Mouse (Mus musculus) MEL (cell line): ENCODE results near the gene Dnajc22. TPM values are rescaled to one million over a fixed set of nuclear protein-coding genes. Genes with fewer than 3 reads are reported as not detected.

Experiments
- DNase-seq: peaks from one replicate; pipeline ENCODE4 v3.0.0; 2011; ENCODE audit warnings: low read depth, low spot score
- H3K27ac ChIP-seq: 2 replicates; pipeline ENCODE4 v1.5.1; 2012; ENCODE audit warnings: low read depth, mild to moderate bottlenecking, control low read depth, low read length, moderate library complexity; ENCODE audit not compliant: control insufficient read depth
- H3K27me3 ChIP-seq, 2 experiments: fragments of 150-350 bp in 1 of 2; sonication (generic) in 1 of 2; 2 replicates each; pipeline ENCODE4 v1.6.1; 2012; ENCODE audit warnings: low read length in 2 of 2, mild to moderate bottlenecking in 2 of 2, improper control_type of control experiment in 1 of 2, moderate library complexity in 1 of 2; ENCODE audit not compliant: insufficient read depth in 2 of 2, control insufficient read depth in 1 of 2
- H3K36me3 ChIP-seq, 2 experiments: 2 replicates each; pipeline ENCODE4 v1.6.1; 2012 to 2014; ENCODE audit warnings: low read length in 2 of 2, improper control_type of control experiment in 1 of 2, inconsistent platforms in 1 of 2, mild to moderate bottlenecking in 1 of 2; ENCODE audit not compliant: insufficient read depth in 2 of 2, control insufficient read depth in 1 of 2
- H3K4me1 ChIP-seq, 2 experiments: fragments of 150-350 bp in 1 of 2; sonication (generic) in 1 of 2; 2 replicates each; pipeline ENCODE4 v1.6.1; 2012; ENCODE audit warnings: low read length in 2 of 2, improper control_type of control experiment in 1 of 2, mild to moderate bottlenecking in 1 of 2; ENCODE audit not compliant: insufficient read depth in 2 of 2, control insufficient read depth in 1 of 2
- H3K4me3 ChIP-seq, 2 experiments: fragments of 150-350 bp in 1 of 2; sonication (generic) in 1 of 2; 2 replicates each; pipeline ENCODE4 v1.5.1; 2012; ENCODE audit warnings: low read depth in 2 of 2, low read length in 2 of 2, mild to moderate bottlenecking in 2 of 2, moderate library complexity in 2 of 2, control low read depth in 1 of 2, improper control_type of control experiment in 1 of 2; ENCODE audit not compliant: control insufficient read depth in 1 of 2, insufficient read depth in 1 of 2
- H3K79me2 ChIP-seq: 2 replicates; pipeline ENCODE4 v1.6.1; 2012; ENCODE audit warnings: mild to moderate bottlenecking, low read length, moderate library complexity; ENCODE audit not compliant: control insufficient read depth, poor library complexity, insufficient read depth
- H3K9ac ChIP-seq: 2 replicates; pipeline ENCODE4 v1.6.1; 2012; ENCODE audit warnings: low read depth, mild to moderate bottlenecking, control low read depth, low read length, moderate library complexity; ENCODE audit not compliant: control insufficient read depth, poor library complexity, severe bottlenecking
- H3K9me3 ChIP-seq: fragments of 150-350 bp; sonication (generic); replicated peaks from 2 replicates; pipeline ENCODE4 v1.6.1; 2012; ENCODE audit warnings: mild to moderate bottlenecking, low read length, improper control_type of control experiment, moderate library complexity; ENCODE audit not compliant: insufficient read depth
- BHLHE40 ChIP-seq: IDR thresholded peaks from 2 replicates; pipeline ENCODE4 v1.6.1; 2012; ENCODE audit warnings: low read depth, mild to moderate bottlenecking, inconsistent platforms, low read length, improper control_type of control experiment, borderline replicate concordance
- CHD1 ChIP-seq: IDR thresholded peaks from 2 replicates; pipeline ENCODE4 v1.6.1; 2012; ENCODE audit warnings: low read depth, mild to moderate bottlenecking, inconsistent platforms, low read length, improper control_type of control experiment
- CHD2 ChIP-seq: IDR thresholded peaks from 2 replicates; pipeline ENCODE4 v1.6.1; 2011; ENCODE audit warnings: low read length, improper control_type of control experiment
- CTCF ChIP-seq, 3 experiments: IDR thresholded peaks in 2 of 3; conservative IDR thresholded peaks in 1 of 3; 2 replicates each; pipeline ENCODE4 v1.5.1; 2011 to 2012; ENCODE audit warnings: low read length in 3 of 3, low read depth in 2 of 3, mild to moderate bottlenecking in 2 of 3, improper control_type of control experiment in 1 of 3, inconsistent platforms in 1 of 3, mixed read lengths in 1 of 3, moderate library complexity in 1 of 3; ENCODE audit not compliant: control insufficient read depth in 1 of 3, insufficient read depth in 1 of 3, poor library complexity in 1 of 3, severe bottlenecking in 1 of 3
- EP300 ChIP-seq, 2 experiments: IDR thresholded peaks; 2 replicates each; pipeline ENCODE4 v1.6.1; 2011; ENCODE audit warnings: improper control_type of control experiment in 2 of 2, low read length in 2 of 2, low read depth in 1 of 2, mild to moderate bottlenecking in 1 of 2
- ETS1 ChIP-seq: IDR thresholded peaks from 2 replicates; pipeline ENCODE4 v1.6.1; 2012; ENCODE audit warnings: low read depth, mild to moderate bottlenecking, inconsistent platforms, low read length, improper control_type of control experiment, moderate library complexity
- HCFC1 ChIP-seq: IDR thresholded peaks from 2 replicates; pipeline ENCODE4 v1.6.1; 2012; ENCODE audit warnings: low read depth, mild to moderate bottlenecking, inconsistent platforms, low read length, improper control_type of control experiment, moderate library complexity
- MAFK ChIP-seq: IDR thresholded peaks from 2 replicates; pipeline ENCODE4 v1.6.1; 2011; ENCODE audit warnings: low read depth, mild to moderate bottlenecking, low read length, improper control_type of control experiment, borderline replicate concordance
- MAZ ChIP-seq: IDR thresholded peaks from 2 replicates; pipeline ENCODE4 v1.6.1; 2012; ENCODE audit warnings: low read depth, mild to moderate bottlenecking, inconsistent platforms, low read length, improper control_type of control experiment
- RAD21 ChIP-seq: IDR thresholded peaks from 2 replicates; pipeline ENCODE4 v1.6.1; 2011; ENCODE audit warnings: mild to moderate bottlenecking, low read depth, low read length, improper control_type of control experiment
- TAL1 ChIP-seq: IDR thresholded peaks from 2 replicates; pipeline ENCODE4 v1.6.1; 2012; ENCODE audit warnings: mild to moderate bottlenecking, inconsistent platforms, low read length, moderate library complexity, mixed read lengths
- TCF12 ChIP-seq: IDR thresholded peaks from 2 replicates; pipeline ENCODE4 v1.6.1; 2014; ENCODE audit warnings: low read depth, mild to moderate bottlenecking, inconsistent platforms, low read length, improper control_type of control experiment, moderate library complexity
- UBTF ChIP-seq: IDR thresholded peaks from 2 replicates; pipeline ENCODE4 v1.6.1; 2012; ENCODE audit warnings: low read depth, mild to moderate bottlenecking, inconsistent platforms, low read length, improper control_type of control experiment, moderate library complexity, borderline replicate concordance; ENCODE audit not compliant: insufficient read depth
- USF1 ChIP-seq: IDR thresholded peaks from 2 replicates; pipeline ENCODE4 v1.6.1; 2014; ENCODE audit warnings: low read depth, mild to moderate bottlenecking, inconsistent platforms, low read length, improper control_type of control experiment, moderate library complexity
- USF2 ChIP-seq, 2 experiments: IDR thresholded peaks; 2 replicates each; pipeline ENCODE4 v1.6.1; 2011 to 2012; ENCODE audit warnings: improper control_type of control experiment in 2 of 2, low read length in 2 of 2, borderline replicate concordance in 1 of 2, inconsistent platforms in 1 of 2, low read depth in 1 of 2, mild to moderate bottlenecking in 1 of 2; ENCODE audit not compliant: insufficient read depth in 1 of 2
- ZC3H11A ChIP-seq: IDR thresholded peaks from 2 replicates; pipeline ENCODE4 v1.6.1; 2012; ENCODE audit warnings: low read depth, mild to moderate bottlenecking, inconsistent platforms, low read length, improper control_type of control experiment
- ZKSCAN1 ChIP-seq: IDR thresholded peaks from 2 replicates; pipeline ENCODE4 v1.6.1; 2012; ENCODE audit warnings: low read depth, mild to moderate bottlenecking, inconsistent platforms, low read length, improper control_type of control experiment, moderate library complexity
- ZNF384 ChIP-seq: IDR thresholded peaks from 2 replicates; pipeline ENCODE4 v1.6.1; 2012; ENCODE audit warnings: low read depth, mild to moderate bottlenecking, inconsistent platforms, low read length, improper control_type of control experiment
- polyA plus RNA-seq, 2 experiments: library from polyadenylated mRNA; stranded (reverse) in 1 of 2; unstranded in 1 of 2; fragments of >175 nt in 1 of 2; fragments of >200 nt in 1 of 2; gene quantifications; 2 replicates each; pipeline versions ENCODE4 v1.2.1 to v1.2.4; 2012; ENCODE audit warnings: low replicate concordance in 2 of 2, low read depth in 1 of 2; ENCODE audit not compliant: insufficient read length in 2 of 2, insufficient read depth in 1 of 2, missing spikeins in 1 of 2
- total RNA-seq: library from RNA; depleted of rRNA; stranded (reverse); fragments of 300-350 nt; gene quantifications from 2 replicates; pipeline ENCODE4 v1.2.3, GENCODE M21; 2012

The Dnajc22 gene
- total and polyA plus RNA-seq, 3 experiments, result 3.2 to 5.3 TPM; not detected in 1

DNA sequence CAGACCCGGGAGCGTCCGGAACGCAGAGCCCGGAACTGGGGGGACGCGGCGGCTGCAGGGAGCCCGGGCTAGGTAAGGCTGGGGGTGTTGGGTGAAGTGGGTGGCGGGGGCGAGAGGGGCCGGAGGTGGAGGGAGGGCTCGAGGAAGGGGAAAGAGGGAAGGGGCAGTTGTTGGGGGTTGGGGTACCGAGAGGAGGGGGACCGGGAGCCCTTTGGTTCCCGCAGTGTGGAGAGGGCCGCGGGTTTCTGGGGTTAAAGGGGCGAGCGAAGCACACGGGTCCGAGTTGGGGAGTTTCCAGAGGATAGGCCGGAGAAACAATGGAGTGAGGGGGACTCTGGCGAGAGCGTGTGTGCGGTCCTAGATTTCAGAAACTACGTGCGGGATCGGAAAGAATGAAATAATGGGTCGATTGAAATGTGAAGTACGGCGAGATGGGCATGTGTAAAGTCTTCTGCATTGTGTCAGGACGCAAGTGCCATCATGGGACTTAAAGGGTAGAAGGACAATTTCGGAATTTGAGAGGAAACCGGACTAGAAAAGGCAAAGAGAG is 33.9 kb downstream of the Dnajc22 start:
- peak; percentile 37 for DNase-seq
- Histone ChIP-seq H3K9ac (peak overlapping the region; percentile 85), H3K4me3 (peak overlapping the region; percentile 67 to 89), H3K27me3 (peaks cover 0 to 3% of the 10 kb centered on the region in 2 experiments; a peak in 2 of 4 replicates), H3K36me3 (peaks cover 0 to 13% of the 10 kb centered on the region in 2 experiments; a peak in 2 of 4 replicates), H3K79me2 (peaks cover 8% of the 10 kb centered on the region), H3K27ac (no peak overlapping the region), H3K4me1 (peaks cover 3 to 7% of the 10 kb centered on the region in 2 experiments), H3K9me3 (no peaks in the 10 kb centered on the region)
- TF ChIP-seq TCF12, result no peak
- no peak for TF ChIP-seq UBTF
- TF ChIP-seq BHLHE40, result no peak
- no peak for TF ChIP-seq MAZ
- no peak for TF ChIP-seq CHD1
- no peak for TF ChIP-seq EP300 (IDR thresholded peaks at IDR 0.05; ENCODE audit: low read depth in 1 of 2, low read length in 2 of 2)
- TF ChIP-seq TAL1, result no peak
- no peak for TF ChIP-seq ZC3H11A
- TF ChIP-seq CTCF (IDR thresholded peaks at IDR 0.05 in 2 of 3, conservative IDR thresholded peaks at IDR 0.05 in 1 of 3; ENCODE audit: control insufficient read depth in 1 of 3, insufficient read depth in 1 of 3, low read depth in 2 of 3, low read length in 3 of 3, poor library complexity in 1 of 3, severe bottlenecking in 1 of 3), result no peak
- no peak for TF ChIP-seq HCFC1
- TF ChIP-seq USF2 (IDR thresholded peaks at IDR 0.05; ENCODE audit: borderline replicate concordance in 1 of 2, insufficient read depth in 1 of 2, low read depth in 1 of 2, low read length in 2 of 2), result no peak
- no peak for TF ChIP-seq RAD21
- TF ChIP-seq CHD2, result no peak
- no peak for TF ChIP-seq ZNF384
- no peak for TF ChIP-seq USF1

DNA sequence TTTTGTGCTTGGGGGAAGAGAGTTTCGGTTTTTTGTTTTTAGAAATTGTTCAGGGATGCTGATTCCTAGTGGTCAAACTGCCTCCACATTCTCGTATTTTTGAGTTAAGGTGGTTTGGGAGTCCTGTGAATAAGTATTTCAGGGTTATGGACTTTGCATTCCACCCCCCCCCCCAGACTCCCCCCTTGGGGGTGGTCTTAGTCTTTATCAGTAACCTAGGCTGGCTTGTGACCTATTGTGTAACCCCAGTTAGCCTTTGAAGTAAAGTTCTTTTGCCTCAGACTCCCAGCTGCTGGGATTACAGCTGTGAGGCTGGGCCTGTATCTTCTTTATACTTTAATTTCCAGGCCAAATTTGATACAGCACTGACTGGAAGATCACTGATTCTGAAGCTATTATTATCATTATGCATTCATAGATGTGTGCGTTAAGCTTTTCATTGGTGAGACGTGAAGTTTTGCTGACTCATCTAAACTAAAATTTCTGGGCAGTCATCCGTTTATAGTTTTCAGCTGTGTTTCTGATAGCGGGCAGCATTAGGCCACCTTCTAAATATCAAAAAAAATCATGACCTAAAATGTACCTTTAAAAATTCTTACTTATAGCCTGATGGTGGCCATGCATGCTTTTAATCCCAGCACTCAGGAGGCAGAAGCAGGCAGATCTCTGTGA is 35.0 kb downstream of the Dnajc22 start:
- DNase-seq, result no peak

More for the DNA sequence above, 35.0 kb downstream of the Dnajc22 start:
- Histone ChIP-seq H3K79me2 (peaks cover 8% of the 10 kb centered on the region), H3K4me3 (no peak overlapping the region), H3K27me3 (peaks cover 0 to 3% of the 10 kb centered on the region in 2 experiments; a peak in 2 of 4 replicates), H3K36me3 (peaks cover 0 to 10% of the 10 kb centered on the region in 2 experiments; a peak in 2 of 4 replicates), H3K9ac (no peak overlapping the region)
- TF ChIP-seq MAFK (peak; percentile 89), ZKSCAN1 (no peak), ETS1 (peak; percentile 34; the same call in 1 of the 2 replicates)
- TF ChIP-seq, all 39 proteins: peak for 2
- H3K4me1 ChIP-seq, result peaks cover under 1 to 5% of the 10 kb centered on the region in 2 experiments
- H3K9me3 ChIP-seq, result no peaks in the 10 kb centered on the region
- H3K27ac ChIP-seq, result no peak overlapping the region
